Mouse (Mus musculus) urinary bladder, postnatal 4 days (tissue): ENCODE results near the gene Gm7735.
"Not testable (repeated sequence)": the region's sequence is repeated elsewhere in the genome, so short reads cannot be mapped to it uniquely, and the experiment has no call there.

ENCODE experiments used
- DNase-seq, 2 experiments: peaks; one replicate each; pipeline ENCODE4 v3.0.0; 2021 to 2022; ENCODE audit warnings: low spot score in 2 of 2

Gene Gm7735

GRCm38 (mm10) chr16:89169190-89169589 lies at the start of gene Gm7735:
Gm7735 (plus strand) TSS chr16:89169490.
- not testable (repeated sequence) for DNase-seq

- no peak for DNase-seq
These were observed 28.7 kb upstream of the Gm7735 start, which contains the start of gene Gm6358 for GRCm38 (mm10) chr16:89140551-89140950. Gm6358 (plus strand) TSS chr16:89140851.

GRCm38 (mm10) chr16:89150786-89151185 lies 18.5 kb upstream of the Gm7735 start, which contains the start of gene Gm10061:
Gm10061 (plus strand) TSS chr16:89151086.
- no peak for DNase-seq

GRCm38 (mm10) chr16:89157652-89158051 lies 11.6 kb upstream of the Gm7735 start, which contains the start of gene Gm9789:
Gm9789 (plus strand) TSS chr16:89157952.
- no peak for DNase-seq

- DNase-seq, result no peak
These were observed 5.1 kb downstream of the Gm7735 start, which contains the start of gene 1110057P08Rik for GRCm38 (mm10) chr16:89174435-89174834. 1110057P08Rik (plus strand) TSS chr16:89174735.

- DNase-seq, result no peak
These were observed 19.3 kb downstream of the Gm7735 start for GRCm38 (mm10) chr16:89188621-89189020.

- DNase-seq, result no peak
These were observed 36.3 kb downstream of the Gm7735 start, which contains the start of gene Krtap20-2 for GRCm38 (mm10) chr16:89205561-89205960. Krtap20-2 (plus strand) TSS chr16:89205861.
